Mouse (Mus musculus) neutrophil, adult 5-6 weeks (primary cell): ENCODE data around the gene Col16a1. TPM values are rescaled to one million over a fixed set of nuclear protein-coding genes. Genes with fewer than 3 reads are reported as not detected.
A peak's percentile ranks its signal among the peaks of the same experiment; 100 is the strongest.

Experiments used
- ATAC-seq: fragments of 151-379, 151-347 bp; 2 replicates; pipeline ENCODE4 v1.8.0; 2017; ENCODE audit warnings: mild to moderate bottlenecking, moderate TSS enrichment; ENCODE audit not compliant: insufficient number of reproducible peaks, poor library complexity, low FRiP score, severe bottlenecking; ENCODE audit errors: extremely low read depth
- total RNA-seq: library from RNA; stranded (forward); fragments of 200-1000 nt; gene quantifications from 2 replicates; pipeline ENCODE4 v1.2.3, GENCODE M21; 2017

Col16a1 gene
- total RNA-seq = not detected in 2 replicates

- no peak for ATAC-seq
These were observed at the start of gene Col16a1 for GRCm38 (mm10) chr4:130047331-130048202. Gene Col16a1 (plus strand): TSS chr4:130047840.

GRCm38 (mm10) chr4:129998124-129998523 lies 49.5 kb upstream of the Col16a1 start:
- no peak for ATAC-seq

GRCm38 (mm10) chr4:130001710-130002109 lies 45.9 kb upstream of the Col16a1 start:
- ATAC-seq = no peak; the same call in 1 of the 2 replicates

- ATAC-seq = no peak
These were observed 45.5 kb upstream of the Col16a1 start for GRCm38 (mm10) chr4:130002157-130002556.

GRCm38 (mm10) chr4:130005593-130005992 lies 42.0 kb upstream of the Col16a1 start:
- no peak for ATAC-seq

GRCm38 (mm10) chr4:130006533-130006932 lies 41.1 kb upstream of the Col16a1 start:
- no peak for ATAC-seq

GRCm38 (mm10) chr4:130009043-130009442 lies 38.6 kb upstream of the Col16a1 start:
- ATAC-seq = no peak

- ATAC-seq = no peak
These were observed 36.9 kb upstream of the Col16a1 start for GRCm38 (mm10) chr4:130010723-130011122.

GRCm38 (mm10) chr4:130012234-130012633 lies 35.4 kb upstream of the Col16a1 start:
- ATAC-seq = no peak

GRCm38 (mm10) chr4:130013111-130013510 lies 34.5 kb upstream of the Col16a1 start:
- no peak for ATAC-seq

GRCm38 (mm10) chr4:130016010-130016409 lies 31.6 kb upstream of the Col16a1 start:
- ATAC-seq = no peak

GRCm38 (mm10) chr4:130017036-130017674 lies 30.5 kb upstream of the Col16a1 start:
- ATAC-seq = no peak

- no peak for ATAC-seq
These were observed 24.7 kb upstream of the Col16a1 start for GRCm38 (mm10) chr4:130022952-130023351.

- ATAC-seq = no peak
These were observed 24.0 kb upstream of the Col16a1 start for GRCm38 (mm10) chr4:130023511-130024231.

GRCm38 (mm10) chr4:130025544-130025943 lies 22.1 kb upstream of the Col16a1 start:
- ATAC-seq = no peak

- ATAC-seq = no peak
These were observed 16.5 kb upstream of the Col16a1 start for GRCm38 (mm10) chr4:130031146-130031545.

GRCm38 (mm10) chr4:130033496-130033895 lies 14.1 kb upstream of the Col16a1 start:
- ATAC-seq = no peak

GRCm38 (mm10) chr4:130036112-130036511 lies 11.5 kb upstream of the Col16a1 start:
- ATAC-seq = 0 out of 2 replicates have a peak, but pooled peaks have one; percentile 19

- no peak for ATAC-seq
These were observed 10.9 kb upstream of the Col16a1 start for GRCm38 (mm10) chr4:130036573-130037401.
